Mouse (Mus musculus) left cerebral cortex, adult 11 months (tissue): ENCODE results near the gene Usp35.

Experiments
- DNase-seq: peaks from one replicate; pipeline ENCODE4 v3.0.0; 2022; ENCODE audit warnings: low spot score

Usp35 gene

DNA sequence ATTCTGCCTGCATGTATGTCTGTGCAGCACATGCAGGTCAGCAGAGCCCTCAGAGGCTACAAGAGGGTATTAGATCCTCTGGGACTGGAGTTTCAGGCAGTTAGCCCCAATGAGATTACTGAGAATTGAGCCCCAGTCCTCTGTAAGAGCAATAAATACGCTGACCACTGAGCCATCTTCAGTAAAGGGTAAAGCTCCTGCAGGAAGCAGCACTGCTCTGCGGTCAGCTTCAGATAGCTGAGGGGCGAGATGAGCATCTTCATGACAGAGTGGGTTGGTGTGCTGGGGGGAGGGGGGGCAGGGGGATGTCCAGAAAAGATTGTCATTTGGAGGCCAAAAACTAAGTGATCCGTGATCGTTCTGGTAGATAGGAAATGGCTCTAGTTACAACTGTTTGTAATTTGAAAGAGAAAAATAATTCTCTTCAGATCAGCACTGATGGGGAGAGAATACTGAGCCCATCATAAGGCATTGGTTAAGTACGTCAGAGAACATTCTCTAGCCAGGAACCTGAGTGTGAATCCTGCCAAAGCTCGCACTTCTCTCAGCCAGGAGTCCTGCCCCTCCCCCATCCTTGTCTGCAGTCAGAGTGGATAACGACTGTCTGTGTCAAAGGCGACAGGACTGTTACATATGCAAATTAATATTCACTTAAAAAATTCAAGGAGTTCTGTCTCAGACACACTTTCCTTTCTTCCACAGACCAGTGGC is 14.4 kb upstream of the Usp35 start:
- no peak for DNase-seq

DNA sequence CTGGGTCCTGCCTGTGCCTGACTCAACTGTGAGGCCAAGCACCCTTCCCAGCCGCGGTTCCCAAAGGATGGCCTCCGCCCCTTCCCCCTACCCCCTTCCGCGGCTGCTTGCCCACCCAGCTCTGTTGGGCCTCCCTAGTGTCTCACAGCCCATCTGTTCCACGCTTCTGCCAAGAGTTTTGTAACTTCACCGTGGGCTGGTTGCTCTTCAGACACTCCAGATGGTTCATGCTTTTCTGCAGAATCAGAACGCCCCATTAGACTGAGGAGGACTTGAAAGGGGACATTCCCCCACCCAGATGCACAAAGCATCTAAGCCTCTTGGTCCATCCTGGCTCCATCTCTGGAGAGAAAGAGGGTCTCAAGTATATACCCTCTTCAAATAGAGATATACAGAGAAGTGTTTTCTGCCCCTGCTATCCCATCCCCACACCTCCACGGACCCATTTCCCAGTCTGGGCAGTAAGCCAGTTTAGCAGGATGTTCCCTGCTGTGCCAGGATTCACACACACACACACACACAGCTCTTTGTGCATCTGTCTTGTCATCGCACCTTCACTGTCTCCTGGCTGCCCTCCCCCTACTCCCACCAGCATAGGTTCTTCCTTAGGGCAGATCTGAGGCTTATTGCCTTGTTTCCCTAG is 13.5 kb upstream of the Usp35 start:
- DNase-seq: no peak

DNA sequence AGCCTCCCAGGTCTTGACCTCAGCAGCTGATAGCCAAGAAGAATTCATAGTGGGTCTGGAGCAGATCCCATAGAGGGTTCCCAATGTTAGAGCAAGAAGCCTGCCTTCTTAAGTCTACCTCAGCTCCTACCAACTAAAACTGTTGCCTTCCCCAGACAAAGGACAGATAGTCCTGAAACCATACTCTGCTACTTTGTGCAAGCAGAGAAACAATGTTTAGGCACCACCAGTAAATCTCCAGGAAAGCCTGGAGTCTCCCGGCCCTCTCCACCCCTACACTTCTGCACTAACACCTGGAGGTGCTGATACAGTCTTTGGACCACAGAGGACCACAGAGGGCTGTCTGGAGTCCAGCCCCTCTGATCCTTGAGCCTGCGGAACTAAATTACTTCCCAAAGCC is 12.8 kb upstream of the Usp35 start:
- no peak for DNase-seq

DNA sequence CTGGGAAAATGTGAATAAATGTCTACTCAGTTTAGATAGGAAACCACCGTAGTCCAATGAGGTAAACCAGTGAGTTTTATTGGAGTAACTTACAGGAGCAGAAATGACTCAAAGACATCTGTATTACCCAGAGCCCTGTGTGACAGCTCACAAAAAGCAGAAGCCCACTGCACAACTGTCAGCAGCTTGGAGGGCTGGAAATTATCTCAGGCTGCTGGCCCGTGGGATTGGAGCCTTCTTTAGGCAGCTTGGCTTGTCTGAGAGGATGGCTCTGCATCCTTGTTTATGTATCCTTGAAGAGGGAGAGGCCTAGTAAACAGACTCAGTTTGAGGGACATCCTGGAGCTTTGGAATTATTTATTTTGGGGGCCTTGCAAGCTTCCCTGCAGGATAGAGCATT is 11.1 kb upstream of the Usp35 start:
- DNase-seq: no peak

DNA sequence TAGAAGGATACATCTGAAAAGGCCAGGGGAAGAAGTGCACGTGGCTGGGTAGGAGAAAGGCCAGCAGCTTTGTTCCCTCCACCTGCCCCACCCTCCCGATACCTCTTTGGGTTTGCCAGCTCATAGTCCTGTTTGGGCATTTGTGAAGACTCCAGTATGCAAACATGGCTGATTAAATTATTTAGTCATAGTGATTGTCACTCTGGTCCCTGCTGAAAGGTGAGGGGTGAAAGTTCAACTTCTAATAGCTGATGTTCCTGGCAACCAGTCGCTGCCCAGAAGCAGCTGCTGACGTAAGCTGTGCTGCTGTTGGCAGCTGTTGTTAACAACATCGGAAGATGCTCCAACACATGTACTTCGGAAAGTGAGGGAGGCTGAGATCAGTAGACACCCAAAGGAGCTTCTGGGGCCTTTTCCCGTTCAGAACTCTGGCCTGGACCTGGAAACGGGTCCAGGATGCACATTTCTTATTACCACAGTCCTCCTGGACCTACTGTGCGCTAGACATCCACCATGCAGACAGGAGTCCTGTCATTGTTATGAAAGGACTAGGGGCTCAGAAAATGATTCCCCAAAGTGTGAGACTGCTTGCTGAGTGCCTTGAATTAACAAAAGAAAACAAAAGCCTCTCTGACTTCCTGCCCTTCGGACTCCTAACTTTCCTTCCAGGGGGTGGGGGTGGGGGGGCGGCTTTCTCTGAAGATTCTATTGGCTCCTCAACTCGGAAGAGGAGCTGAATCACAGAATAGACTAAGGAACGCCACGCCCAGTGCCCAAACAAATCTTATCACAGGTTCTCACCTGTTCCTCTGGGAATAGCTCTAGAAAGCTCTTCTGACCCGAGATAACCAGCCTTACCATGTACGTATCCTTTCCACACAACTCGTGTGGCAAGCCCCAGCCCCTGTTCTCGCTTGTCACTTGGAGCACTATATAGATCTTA is 9.4 kb upstream of the Usp35 start:
- no peak for DNase-seq

DNA sequence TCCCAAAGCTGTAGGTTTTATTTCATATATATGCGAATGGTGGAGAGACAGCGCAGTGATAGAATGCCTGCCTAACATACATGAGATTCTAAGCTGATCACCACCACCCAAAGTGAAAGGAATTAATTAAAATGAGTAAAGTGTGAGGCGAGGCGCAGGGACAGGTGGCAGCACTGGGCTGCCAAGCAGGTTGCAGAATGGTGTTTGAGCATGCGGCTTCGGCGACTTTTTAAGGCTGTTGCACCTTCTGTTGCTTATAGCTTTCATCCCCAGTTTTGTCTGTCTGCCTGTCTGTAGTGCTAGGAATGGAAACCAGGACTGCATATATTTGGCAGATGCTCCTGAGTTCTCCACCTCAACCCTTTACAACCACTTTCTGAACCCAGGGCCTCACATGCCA is 7.8 kb upstream of the Usp35 start:
- DNase-seq: no peak

DNA sequence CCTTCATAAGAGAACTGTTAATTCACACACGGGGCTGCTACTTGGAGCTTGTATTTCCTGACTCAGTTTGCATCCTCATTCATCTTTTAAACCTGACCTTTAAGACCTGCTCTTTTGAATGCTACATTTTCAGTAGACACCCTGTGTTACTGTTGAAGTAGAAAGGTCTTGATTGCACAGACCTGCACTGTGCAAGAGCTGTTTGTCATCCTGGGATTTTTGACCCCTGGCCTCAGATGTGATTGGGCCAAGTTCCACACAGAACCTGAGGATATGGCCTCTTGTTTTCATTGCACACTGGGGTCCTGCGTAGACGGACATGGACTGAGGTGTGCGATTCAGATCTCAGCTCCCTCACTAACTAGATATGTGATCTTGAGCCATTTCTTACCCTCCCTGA is 6.8 kb upstream of the Usp35 start:
- DNase-seq: no peak

DNA sequence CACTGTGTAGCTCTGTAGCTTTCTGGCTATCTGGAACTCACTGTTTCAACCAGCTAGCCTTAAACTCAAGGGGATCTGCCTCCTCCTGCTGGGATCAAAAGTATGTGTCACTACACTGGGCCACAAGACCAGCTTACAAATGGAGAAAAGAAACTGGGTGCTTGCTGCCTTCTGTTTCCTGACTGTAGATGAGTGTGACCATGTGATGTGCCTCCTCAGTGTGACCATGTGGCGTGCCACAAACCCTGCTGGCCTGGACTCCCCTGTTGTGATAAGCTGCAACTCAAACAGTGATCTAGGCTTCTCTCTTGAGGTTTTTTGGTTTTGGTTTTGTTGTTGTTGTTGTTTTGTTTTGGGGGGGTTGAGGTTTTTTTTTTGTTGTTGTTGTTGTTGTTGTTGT is 4.9 kb upstream of the Usp35 start:
- DNase-seq: no peak

DNA sequence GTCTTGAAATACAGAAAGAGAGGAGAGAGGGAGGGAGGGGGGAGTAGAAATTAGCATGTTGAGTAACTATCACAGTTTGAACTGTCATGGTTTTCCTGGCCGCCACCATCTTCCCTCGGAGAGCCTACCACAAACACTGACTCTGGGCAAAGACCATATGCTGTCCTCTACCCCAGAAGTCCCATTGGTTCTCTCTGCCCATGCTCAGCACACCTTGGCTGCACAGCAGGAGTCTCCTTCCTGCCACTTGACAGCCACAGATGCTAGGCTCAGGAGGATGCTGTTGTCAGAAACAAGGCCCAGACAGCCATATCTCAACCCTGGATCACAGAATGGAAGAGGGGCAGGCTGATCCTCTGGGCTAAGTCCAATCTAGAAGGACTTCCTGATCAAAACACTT is 2.6 kb upstream of the Usp35 start:
- no peak for DNase-seq

DNA sequence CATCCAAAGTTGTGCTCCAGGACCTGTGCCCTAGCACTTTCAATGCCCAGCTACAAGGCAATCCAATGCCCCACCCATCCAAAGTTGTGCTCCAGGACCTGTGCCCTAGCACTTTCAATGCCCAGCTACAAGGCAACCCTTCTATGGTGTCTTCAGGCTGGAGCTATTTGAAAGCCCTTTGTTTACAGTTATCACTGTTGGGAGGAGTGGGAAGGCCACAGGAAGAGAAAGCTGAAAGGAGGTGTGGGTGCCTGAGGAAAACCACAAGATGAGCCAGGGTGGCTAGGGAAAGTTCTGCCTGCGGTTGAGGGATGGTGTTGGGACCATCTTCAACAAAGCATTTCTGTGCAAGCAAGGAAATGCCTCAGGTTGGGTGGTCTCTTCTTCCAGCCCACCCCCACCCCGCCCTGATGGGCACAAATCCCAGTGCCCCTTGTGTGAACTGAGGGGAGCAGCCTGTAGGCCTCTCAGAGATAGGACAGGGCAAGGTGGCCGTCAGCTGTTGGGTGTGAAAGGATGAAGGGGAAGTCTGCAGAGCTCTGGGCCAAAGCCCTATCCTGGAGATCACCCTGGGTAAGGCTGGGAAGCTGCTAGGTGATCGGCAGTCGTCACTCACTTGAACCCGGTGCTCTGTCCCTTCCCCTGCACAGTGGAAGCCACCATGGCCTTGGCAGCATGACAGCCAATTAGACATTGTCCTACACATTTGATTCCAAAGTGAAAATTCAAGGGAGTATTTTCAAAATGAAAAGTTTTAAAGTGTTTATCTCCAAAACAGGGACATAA is 1.5 kb upstream of the Usp35 start:
- no peak for DNase-seq

DNA sequence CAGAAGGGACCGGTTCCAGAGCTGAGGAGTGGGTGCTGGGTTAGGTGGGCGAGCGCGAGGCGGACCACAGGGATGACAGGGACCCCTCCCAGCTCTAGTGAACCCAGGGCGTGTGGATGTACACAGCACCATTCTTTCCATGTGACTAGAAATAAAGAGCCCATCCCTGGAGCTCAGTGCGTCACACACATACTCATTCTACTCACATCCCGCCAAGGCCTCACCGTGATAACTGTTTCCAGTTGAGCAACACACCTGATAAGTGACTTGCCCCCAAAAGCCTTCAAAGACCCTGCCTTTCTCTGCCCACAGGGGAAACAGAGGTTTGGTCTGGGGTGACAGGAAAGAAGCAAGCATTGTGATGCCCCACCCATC is 834 bp upstream of the Usp35 start:
- no peak for DNase-seq

DNA sequence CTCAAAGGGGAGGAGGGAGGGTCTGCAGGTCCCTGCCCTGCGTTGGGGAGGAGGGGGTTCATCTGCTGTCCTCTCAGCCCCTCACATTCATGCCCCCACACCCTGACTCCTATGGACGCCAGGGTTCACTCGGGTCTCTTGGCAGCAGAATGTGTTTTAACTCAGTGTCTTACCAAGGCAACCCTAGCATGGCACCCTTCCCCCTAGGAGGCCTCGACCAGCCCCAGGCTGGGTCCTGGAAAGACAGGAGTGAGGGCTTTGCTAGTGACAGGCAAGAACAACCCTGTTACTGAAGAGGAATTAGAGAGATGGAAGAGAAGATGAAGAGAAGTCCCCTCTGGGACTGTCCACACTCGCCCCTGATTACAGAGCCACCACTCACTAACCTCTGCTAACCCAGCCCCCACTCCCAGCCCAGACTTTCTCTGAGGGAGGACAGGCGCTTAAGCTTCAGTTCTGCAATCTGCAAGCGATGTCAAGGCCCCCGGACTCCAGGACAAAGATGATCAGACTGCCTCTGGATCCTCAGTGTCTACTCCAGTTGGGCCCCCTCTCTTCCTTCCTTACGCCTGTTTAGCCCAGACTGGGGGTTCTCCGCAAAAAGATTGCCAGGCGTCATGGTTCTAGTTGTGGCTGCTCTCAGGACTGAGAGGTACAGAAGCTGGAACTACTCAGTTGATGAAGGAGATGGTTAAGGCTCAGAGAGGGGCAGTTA is 732 bp downstream of the Usp35 start:
- no peak for DNase-seq

DNA sequence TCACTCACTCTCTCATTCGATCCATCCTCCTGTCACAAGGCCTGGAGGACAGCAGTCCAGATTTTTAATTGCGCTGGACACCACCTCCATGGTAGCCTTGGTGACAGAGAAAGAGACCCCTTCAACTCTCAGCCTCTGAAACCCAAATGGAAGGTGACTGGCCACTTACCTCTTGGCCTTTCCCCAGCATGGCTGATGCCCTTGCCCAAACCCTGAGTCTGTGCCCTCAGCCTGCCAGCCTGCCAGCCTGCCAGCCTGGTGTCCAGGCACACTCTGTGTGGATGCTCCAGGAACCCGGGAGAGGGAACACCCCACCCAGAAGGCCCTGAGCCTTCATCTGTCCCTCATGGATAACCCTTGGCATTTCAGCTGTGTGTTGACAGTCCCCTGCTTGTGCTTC is 2.1 kb downstream of the Usp35 start:
- DNase-seq: no peak

DNA sequence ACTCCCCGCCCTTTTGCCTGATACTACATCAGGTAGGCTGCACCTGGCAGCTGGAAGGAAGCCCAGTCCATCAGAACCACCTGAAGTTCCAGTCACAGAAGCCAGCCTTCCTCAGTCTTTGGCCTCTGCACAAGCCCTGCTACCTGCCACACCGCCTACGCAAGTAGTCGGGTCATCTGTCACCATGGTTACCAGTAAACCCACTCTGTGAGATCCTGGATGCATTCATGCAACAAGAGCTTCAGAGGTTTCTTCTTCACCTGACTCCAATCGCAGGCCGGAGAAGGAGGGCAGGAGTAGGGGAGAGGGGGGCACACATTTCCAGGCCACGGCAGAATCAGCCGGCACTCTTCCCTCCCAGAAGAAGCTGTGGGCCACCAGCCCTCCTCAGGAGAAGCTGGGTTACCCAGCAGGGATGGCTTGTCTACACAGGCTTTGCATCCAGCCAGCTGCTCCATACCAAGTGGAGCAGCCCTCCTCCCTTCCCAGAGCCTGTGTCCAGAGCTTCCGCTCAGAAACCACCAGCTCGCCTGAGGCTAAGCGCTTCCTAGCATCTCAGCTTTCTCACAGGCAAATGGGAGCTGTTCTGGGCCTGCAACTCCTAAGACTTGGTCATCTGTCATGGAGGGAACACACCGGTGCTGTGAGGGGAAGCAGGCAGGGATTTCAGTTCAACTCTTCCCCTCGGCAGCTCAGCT is 2.8 kb downstream of the Usp35 start:
- no peak for DNase-seq

DNA sequence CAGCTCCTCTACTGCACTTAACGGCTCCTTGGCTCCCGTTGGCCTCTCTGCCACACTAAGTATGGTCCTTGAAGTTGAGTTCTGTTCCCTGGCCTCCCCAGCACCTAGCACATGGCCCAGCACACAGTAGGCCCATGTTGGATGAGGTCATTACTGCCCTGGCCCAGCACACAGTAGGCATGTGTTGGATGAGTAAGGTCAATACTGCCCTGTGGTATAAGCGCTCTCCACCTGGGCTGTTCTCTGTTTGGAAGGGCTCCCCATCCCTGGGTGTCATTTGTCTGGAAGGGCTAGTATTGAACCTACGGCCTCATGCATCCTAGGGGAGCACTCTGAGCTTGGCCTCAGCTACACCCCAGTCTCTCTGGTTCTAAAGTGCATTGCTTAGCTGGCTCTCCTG is 4.4 kb downstream of the Usp35 start:
- no peak for DNase-seq

DNA sequence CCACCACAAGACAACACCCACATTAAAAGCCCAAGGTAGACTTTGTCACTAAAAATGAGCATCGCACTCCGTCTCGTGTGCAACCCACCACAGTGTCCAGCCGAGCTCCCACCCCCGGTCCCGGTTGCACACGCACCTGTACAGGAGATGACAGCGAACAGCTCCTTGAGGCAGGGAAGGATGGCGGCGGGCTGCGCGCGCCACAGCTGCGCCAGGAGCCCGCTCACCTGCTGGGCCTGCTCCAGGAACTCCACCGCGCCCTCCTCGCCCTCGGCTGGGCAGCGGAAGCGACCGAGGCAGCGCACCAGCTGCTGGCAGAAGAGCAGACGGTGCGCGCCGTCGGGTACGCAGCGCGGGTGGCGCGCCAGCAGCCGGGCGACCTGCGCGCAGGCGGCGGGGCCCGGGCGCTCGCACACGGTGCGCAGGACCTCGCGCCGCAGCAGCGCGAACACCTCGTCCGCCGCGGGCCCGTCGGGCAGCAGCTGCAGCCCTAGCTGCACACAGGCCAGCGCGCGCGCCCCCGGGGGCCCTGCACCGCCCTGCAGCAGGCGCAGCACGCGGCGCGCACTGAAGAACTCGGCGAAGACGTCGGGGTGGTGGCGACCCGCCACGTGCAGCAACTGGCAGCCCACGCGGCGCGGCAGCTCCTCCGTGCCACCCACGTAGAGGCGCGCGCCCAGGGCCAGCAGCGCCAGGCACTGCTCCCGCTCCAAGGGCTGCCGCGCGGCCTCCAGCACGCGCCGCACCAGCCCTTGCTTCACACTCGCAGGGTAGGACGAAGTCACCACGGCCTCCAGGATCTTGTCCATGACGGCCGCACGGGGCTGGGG is 6.4 kb downstream of the Usp35 start:
- DNase-seq: no peak

DNA sequence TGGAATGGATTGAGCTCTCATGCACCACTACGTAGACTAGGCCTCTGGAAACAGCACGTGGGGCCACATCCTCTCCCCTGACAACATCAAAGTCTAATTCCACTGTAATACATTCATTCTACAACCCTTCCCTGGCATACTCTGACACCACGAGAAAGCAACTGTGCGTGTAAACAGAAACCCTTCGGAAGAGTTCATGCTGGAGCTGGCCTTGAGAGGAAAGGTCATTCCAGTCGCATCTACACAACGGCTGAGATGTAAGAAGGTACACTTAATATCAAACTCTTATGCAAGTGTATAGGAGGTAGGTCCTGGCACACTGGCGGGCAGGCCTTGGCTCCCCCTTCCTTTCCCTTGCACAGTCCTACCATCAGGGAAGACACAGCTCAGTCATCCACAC is 7.5 kb downstream of the Usp35 start:
- DNase-seq: no peak

DNA sequence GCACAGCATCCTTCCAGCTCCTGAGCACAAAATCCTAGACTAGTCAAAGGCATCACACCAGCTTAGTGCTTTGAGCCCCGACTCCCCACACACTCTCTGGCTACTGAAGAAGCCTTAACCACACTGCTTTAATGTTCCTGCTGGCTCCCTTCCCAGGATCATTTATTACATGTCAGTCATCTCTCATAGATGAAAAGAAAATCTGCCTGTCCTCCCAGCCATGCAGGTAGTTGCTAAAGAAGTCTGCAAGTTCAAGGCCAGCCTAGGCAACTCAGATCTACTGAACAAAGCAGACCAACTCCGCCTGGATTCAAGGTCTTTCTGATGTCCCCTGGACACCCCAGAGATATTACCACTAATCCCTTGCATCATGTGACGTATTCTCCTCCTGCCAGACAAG is 14.1 kb downstream of the Usp35 start:
- DNase-seq: no peak

DNA sequence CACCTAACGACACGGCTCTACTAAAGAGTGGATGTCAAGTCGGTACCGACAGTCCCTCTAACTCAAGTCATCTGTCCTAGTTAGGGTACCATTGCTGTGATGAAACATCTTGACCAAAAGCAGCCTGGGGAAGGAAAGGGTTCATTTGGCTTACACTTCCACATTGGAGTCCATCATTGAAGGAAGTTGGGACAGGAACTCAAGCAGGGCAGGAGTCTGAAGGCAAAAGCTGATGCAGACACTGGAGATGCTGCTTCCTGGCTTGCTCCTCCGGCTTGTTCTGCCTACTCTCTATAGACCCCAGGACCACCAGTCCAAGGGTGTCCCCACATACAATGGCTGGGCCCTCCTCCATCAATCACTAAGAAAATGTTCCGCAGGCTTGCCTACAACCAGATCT is 16.2 kb downstream of the Usp35 start:
- no peak for DNase-seq

DNA sequence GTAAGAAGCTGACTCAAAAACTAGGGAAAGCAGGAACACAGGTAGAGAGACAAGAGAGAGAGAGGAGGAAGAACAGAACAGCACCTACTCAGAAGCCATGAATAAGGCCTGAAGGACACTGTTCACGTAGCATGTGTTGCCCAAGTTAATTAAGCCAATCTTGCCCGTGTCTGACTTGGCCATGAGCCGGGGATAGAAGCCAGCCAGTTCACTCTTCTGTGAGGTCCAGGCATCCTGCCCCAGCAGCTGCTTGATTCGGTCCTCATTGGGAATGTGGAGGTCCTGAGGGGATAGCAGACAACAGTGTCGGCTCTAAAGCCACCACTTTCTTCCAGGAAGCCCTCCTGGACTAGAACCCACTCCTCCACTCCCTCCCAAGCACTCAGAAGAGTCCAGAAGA is 17.2 kb downstream of the Usp35 start:
- no peak for DNase-seq
